Mouse (Mus musculus): ENCODE measurements around the gene Tcf7l2. TPM values are rescaled to one million over a fixed set of nuclear protein-coding genes. Genes with fewer than 3 reads are reported as not detected.

The Tcf7l2 gene
- total RNA-seq, 1 experiment from 2014 or later = 15.3 TPM

- ATAC-seq (replicated peaks; ENCODE audit: insufficient number of reproducible peaks, low FRiP score, low TSS enrichment, poor library complexity, severe bottlenecking) = no peak
Measured at GRCm38 (mm10) chr19:55939719-55940118, 198.1 kb downstream of the Tcf7l2 start.

- ATAC-seq (replicated peaks; ENCODE audit: insufficient number of reproducible peaks, low FRiP score, low TSS enrichment, poor library complexity, severe bottlenecking) = no peak
Measured at GRCm38 (mm10) chr19:55940538-55941252, 199.1 kb downstream of the Tcf7l2 start.

DNA sequence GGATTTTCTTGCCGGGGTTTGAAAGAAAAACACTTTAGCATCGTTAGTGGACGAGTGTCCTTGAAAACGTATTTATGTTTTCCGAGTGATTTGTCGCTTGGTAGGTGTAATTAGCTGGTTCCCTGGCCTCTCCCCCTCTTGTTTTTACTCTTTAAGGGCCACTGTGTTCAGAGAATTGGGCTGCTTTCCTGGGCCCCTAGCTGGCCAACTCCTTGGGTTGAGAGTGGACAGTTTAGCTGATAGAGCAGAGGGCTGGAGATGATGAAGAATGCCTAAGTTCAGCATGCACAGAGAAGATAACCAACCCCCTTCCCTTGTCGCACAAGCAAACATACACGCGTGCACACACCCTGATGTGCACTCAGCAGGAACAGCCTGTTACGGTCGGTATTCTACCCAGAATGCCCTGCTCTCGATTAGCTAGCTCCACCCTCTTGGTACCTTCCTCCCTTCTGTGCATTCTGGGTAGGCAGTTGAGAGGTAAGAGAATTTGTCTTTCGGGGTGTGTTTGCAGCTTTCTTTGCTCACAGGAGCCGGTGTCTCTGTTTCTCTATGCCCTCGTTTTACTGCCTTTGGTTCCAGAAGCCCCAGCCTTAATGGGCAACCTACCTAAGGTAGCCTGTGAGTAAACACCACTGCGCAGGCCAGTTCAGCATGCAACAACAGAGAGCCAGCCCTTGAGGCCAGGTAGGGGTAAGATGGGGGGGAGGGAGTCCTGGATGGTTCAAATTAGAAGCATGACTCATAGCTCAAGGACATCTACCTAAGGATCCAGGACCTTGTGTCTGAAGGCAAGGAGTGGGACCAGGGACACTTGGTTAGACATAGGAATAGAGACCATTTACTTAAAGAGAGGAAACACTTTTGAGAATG, 199.9 kb downstream of the Tcf7l2 start:
- ATAC-seq (replicated peaks; ENCODE audit: insufficient number of reproducible peaks, low FRiP score, low TSS enrichment, poor library complexity, severe bottlenecking) = no peak

DNA sequence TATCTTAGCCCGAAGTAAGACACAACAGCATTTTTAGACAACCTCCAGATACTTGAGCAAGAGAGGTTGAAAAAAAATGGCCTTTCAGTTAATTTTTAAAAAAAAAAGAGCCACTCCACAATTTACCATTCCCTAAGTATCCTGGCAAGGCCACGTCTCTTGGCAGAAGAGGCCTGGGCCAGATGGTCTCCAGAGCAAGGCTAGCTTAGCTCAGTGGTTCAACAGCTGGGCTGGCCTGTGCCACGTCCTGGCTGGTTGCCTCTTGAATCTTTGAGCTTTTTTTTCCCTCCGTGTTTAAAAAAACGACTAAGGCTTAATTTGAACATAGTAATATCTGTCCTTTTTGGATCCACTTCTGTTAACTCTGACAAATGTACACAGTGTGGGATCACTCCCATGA, 209.8 kb downstream of the Tcf7l2 start:
- ATAC-seq (replicated peaks; ENCODE audit: insufficient number of reproducible peaks, low FRiP score, low TSS enrichment, poor library complexity, severe bottlenecking) = no peak

DNA sequence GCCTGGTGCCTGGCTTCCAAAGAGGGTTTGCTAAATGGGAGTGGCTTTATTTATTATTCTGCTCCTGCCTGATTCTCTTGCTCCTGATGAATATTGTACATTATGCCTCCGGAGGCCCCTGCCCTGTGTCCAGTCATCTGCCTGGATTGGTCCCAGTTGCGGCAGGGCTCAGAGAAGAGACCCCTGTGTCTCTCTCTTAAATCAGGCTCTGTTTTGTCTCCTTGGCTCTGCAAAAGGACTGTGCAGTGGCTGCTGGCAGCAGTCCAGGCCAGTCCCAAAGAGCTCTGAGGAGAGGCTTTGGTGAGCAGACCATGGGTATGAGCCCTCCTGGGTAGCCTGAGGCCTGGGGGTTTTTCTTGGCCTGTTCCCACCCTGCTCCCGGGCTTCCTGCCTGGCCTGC, 211.6 kb downstream of the Tcf7l2 start:
- ATAC-seq (replicated peaks; ENCODE audit: insufficient number of reproducible peaks, low FRiP score, low TSS enrichment, poor library complexity, severe bottlenecking) = no peak

GRCm38 (mm10) chr19:55955126-55955525, 213.5 kb downstream of the Tcf7l2 start:
- no peak for ATAC-seq (replicated peaks; ENCODE audit: insufficient number of reproducible peaks, low FRiP score, low TSS enrichment, poor library complexity, severe bottlenecking)

- ATAC-seq (replicated peaks; ENCODE audit: insufficient number of reproducible peaks, low FRiP score, low TSS enrichment, poor library complexity, severe bottlenecking) = no peak
Measured at GRCm38 (mm10) chr19:55956745-55957144, 215.1 kb downstream of the Tcf7l2 start.

- ATAC-seq (replicated peaks; ENCODE audit: insufficient number of reproducible peaks, low FRiP score, low TSS enrichment, poor library complexity, severe bottlenecking) = no peak
Measured at GRCm38 (mm10) chr19:55964421-55964820, 222.8 kb downstream of the Tcf7l2 start.

DNA sequence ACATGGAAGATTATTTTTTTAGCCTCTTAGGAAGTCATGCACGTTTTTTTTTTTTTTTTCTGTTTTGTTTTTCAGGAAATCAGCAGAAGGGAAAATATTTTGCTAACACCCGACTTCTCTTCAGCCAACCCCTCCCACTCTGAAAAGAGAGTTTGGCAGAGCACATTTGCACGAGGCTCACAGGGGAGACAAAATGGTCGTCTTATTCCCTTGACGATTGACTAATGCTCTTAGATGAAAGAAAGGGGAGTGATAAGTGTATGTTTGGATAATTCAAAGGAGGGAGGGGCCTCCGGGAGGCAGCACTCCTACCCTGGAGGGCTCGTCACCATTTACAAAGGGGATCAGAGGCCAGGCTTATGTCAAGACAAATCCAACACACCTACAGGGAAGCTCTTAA, 224.4 kb downstream of the Tcf7l2 start:
- ATAC-seq (replicated peaks; ENCODE audit: insufficient number of reproducible peaks, low FRiP score, low TSS enrichment, poor library complexity, severe bottlenecking) = no peak

- ATAC-seq (replicated peaks; ENCODE audit: insufficient number of reproducible peaks, low FRiP score, low TSS enrichment, poor library complexity, severe bottlenecking) = no peak
Measured at GRCm38 (mm10) chr19:55969929-55970531, 228.4 kb downstream of the Tcf7l2 start.

- ATAC-seq (replicated peaks; ENCODE audit: insufficient number of reproducible peaks, low FRiP score, low TSS enrichment, poor library complexity, severe bottlenecking) = no peak
Measured at GRCm38 (mm10) chr19:55976073-55976472, 234.5 kb downstream of the Tcf7l2 start.
